Mouse (Mus musculus): ENCODE measurements around the gene Gins2. TPM values are rescaled to one million over a fixed set of nuclear protein-coding genes. Genes with fewer than 3 reads are reported as not detected.

The Gins2 gene
- total RNA-seq, 1 experiment from 2014 or later, result 22.9 TPM

DNA sequence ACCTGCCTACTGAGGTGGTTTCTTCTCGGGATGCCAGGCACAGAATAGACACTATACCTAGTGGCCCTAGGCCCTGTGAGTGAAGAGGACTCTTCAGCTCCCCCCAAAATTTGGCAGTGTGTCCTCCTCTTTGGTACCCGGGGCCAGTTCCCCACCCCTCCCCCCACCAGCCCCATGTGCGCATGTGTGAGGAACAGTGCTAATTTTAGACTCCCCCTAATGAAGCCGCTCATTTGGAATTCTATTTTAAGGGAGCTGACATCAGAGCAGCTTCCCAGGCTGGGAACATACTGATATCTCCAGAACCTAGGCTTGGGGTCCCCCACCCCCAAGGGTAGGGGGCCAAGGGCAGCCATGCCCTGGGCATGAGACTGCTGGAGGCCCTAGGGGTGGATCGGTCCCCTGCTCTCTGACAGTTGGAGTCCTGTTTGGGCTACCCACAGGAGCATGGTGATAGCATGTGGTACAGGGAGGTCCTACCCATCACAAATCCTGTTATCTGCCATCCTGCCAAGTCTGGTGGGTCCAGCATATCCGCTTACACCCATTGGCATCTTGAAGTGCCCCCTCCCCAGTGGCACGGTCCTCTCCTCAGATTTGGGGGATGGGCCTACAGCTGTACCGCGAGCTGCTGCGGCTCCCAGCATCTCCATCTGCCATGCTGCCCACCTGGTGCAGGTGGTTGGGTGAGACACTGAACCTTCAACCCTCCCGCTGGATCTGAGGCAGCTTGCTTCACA lies 38.0 kb downstream of the Gins2 start:
- no peak for ATAC-seq (replicated peaks; ENCODE audit: low read depth, poor library complexity, severe bottlenecking)

DNA sequence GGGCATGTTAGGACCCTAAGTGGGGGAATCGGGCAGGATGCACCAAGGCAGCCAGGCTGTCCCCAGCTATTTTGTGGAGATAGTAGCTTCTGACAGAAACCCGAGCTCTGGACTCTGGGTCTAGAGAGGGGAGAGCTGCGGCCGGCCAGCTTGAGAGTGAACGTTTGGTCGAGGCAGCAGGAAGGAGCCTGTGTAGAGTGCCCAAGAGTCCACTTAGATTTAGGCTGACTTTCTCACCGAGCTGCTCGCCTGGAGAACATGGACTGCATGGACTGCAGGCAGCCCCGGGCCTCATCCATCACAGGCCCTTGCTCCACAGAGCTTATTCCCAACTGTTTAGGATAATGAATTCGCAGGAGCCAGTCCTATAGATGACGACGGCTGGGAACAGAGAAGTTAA lies 38.7 kb downstream of the Gins2 start:
- no peak for ATAC-seq (replicated peaks; ENCODE audit: low read depth, poor library complexity, severe bottlenecking)

DNA sequence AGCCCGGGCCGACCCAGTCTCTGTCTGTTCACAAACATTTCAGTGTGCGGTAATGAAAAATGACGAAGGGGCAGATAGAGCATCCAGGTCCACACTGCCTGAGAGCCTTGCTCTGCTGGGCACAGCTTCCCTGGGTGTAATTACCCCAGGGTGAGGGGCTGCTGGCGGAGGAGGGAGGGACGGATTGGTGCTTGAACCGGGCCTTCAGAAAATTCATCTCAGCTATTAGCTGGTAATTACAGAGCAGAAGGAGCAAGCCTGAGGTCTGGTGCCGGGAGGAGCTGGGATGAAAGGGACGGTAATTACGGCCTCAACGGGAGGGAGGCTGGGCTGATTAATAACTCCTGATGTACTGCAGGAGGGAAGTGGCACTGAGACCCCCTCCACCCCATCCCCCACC lies 39.2 kb downstream of the Gins2 start:
- ATAC-seq (replicated peaks; ENCODE audit: low read depth, poor library complexity, severe bottlenecking), result no peak

DNA sequence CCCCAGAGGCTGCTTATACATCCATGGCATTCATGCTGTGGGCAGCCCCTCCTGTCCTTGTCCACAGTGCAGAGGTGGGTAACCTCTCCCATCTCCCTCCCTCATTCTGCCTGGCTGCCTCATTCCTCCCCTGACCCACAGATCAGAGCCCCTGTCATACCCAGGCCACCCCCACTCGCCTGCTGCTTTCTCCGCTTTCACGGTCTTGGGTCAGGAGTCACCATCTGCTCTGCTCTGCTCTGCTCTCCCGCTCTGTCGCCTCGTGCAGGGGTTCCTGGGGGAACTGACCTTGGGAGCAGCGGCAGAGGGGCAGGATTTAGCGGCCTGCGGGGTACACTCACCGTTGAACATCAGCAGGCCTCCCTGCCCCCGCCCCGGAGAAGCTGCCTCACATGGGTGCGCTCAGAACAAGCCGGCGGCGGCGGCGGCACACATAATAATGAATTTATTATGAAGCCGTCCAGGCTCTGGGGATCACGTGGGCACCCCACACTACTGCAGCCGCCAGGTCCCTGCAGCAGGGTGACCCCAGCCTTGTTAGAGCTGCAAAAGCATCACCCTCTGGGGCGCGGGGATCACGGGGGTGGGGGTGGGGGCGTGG lies 39.7 kb downstream of the Gins2 start:
- ATAC-seq (replicated peaks; ENCODE audit: low read depth, poor library complexity, severe bottlenecking), result no peak

DNA sequence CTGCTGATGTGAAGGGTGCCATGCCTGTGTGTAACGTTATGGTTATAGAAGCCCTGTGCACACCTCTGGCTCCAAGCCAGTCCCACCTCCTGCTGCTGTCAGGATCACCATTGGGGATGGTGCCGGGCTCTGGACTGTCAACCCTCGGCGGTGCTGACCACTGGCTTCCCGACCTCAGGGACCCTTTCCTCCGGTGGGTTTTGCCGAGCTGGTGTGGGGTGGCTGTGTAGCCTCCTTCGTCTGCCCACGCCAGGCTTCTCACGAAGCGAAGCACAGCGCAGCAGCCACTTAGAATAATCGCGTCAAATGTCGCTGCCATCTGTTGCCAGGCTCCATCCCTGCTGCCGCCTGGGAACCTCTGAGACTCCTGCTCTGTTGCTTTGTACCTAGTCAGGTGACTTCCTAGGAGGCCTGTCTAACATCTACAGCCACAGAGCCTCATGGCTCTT lies 40.8 kb downstream of the Gins2 start:
- no peak for ATAC-seq (replicated peaks; ENCODE audit: low read depth, poor library complexity, severe bottlenecking)

DNA sequence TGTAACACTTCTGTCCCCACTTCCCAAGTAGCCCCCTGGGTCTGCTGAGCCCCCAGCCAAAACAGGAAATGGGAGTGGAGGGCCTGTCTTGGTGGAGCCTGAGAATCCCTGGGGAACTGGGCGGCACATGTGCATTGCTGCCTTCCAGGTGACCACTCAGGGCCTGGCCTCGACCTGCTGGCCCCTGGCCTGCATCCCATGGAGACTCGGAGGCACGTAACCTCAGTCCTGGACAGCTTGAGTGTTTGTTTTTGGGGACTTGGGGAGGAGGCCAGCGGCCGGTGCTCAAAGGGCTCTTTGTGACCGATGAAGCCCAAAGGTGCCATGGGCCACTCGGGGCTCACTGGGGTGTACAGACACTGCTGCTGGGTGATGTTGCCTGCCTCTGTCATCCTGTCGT lies 41.5 kb downstream of the Gins2 start:
- ATAC-seq (replicated peaks; ENCODE audit: low read depth, poor library complexity, severe bottlenecking), result no peak

DNA sequence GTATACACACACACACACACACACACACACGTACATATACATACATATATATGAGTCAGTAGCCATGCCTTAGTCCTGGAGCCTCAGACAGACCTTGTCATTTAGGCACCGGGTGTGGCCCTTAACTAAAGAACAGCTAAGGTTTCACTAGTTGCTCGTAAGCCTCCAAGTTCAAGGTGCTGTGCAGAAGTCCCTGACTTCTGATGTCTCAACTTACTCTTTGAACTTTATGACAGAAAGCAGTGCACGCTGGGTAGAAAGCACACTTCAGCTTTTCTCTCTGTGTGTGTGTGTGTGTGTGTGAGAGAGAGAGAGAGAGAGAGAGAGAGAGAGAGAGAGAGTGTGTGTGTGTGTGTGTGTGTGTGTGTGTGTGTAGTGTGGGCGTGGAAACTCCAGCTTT lies 44.9 kb downstream of the Gins2 start:
- ATAC-seq (replicated peaks; ENCODE audit: low read depth, poor library complexity, severe bottlenecking), result no peak

DNA sequence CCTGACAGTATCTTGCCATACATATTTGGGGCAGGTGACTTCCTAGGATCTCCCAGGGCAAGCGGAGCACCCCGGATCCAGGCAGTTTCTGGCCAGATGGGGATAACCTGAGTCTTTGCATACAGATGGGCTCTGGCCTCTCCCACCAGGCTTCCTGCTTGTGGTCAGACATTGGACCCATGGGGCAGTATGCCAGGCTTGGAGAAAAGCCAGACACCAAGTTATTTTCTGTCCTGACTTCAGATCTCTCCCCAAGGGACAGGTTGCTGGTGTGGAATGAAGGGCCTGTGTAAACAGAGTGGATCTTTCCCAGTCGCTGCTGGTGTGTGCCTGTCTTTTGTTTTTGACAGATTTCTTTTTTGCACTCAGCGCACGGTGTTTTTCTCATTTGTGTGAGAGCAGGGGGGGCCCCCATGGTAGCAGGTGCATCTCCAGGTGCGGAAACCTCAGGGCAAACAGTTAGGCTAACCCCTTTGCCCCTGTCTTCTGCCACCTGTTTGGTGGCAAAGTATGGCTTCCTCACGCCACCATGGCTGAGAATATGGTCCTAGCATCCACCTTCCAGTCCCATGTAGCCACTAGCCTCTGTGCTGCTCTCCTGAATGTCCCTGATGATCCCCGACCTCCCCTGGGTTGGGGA lies 45.6 kb downstream of the Gins2 start:
- no peak for ATAC-seq (replicated peaks; ENCODE audit: low read depth, poor library complexity, severe bottlenecking)

DNA sequence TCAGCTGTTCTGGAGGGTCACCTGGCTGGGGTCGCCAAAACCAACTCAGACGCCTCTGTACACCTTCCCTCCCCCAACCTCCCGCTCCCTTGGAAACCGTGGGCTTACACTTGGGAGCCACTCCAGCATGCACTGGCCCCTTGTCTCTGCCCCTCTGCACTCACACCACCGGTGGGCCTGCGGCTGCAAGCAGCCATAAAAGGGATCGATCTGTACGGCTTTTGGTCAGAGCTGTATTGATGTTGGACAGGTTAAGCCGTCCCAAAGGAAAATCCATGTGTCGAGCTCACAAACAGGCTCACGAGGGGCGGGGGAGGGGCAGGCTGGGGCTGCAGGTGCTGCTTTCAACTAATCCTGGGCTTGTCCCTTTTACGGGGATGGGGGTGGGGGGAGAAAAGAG lies 46.1 kb downstream of the Gins2 start:
- no peak for ATAC-seq (replicated peaks; ENCODE audit: low read depth, poor library complexity, severe bottlenecking)

DNA sequence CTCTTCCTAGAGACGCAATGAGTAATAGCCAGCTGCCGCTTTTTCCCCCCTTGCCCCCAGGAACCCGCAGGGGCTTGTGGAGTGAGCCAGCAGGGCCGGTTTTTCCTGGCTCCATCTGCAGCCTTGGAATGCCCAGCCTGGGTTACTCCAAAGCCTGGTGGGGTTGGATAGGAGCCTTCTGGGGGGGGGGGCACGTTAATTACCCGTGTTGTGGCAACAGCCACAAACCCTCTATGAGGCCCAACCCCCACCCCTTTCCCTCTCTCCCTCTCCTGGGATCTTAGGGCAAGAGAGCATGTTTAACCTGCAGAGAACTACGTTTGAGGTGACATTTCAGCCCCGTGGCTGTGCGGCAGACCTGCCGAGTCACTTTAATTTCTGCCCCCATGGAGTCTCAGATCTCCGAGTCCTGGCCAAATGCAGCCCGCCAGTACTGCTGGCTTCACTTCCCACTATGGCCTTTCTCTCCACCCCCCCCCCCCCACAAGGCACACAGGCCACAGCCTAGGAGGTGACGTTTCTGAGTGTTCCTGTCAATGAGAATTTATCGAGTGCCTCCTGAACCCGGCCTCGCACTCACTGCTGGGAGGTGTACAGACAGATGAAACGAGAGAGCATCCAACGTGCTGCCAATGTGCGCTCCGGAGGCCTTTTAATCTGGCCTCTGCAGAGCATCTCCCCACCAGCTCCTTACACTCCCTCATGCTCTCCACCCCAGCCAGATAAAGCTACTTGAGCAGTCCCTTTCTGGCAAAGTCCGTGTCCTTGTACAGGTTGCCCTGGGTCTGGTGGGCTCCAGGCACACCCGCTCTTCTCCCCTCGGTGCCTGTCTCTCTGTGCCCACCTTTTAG lies 49.1 kb downstream of the Gins2 start:
- peak; percentile 5 for ATAC-seq (replicated peaks; ENCODE audit: low read depth, poor library complexity, severe bottlenecking)

DNA sequence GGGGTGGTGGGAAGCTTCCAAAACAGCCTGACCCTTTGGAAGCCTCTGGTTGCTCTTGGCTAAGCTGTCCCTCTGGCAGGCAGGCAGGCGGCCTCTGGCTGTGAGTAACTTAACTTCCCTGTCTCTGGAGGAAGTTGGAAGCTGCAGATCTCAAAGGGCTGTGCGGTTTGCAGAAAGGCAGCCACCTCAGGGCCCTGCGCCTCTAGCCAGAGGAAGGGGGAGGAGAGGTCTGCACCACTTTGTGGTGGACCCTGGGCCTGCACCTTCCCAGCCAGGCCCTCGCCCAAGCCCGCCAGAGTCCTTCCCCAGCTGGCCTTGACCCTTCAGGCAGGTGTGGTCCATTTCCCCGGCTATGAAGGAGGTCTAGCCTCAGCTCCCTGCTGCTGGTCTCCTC lies 49.7 kb downstream of the Gins2 start:
- peak; percentile 33 for ATAC-seq (replicated peaks; ENCODE audit: low read depth, poor library complexity, severe bottlenecking)

DNA sequence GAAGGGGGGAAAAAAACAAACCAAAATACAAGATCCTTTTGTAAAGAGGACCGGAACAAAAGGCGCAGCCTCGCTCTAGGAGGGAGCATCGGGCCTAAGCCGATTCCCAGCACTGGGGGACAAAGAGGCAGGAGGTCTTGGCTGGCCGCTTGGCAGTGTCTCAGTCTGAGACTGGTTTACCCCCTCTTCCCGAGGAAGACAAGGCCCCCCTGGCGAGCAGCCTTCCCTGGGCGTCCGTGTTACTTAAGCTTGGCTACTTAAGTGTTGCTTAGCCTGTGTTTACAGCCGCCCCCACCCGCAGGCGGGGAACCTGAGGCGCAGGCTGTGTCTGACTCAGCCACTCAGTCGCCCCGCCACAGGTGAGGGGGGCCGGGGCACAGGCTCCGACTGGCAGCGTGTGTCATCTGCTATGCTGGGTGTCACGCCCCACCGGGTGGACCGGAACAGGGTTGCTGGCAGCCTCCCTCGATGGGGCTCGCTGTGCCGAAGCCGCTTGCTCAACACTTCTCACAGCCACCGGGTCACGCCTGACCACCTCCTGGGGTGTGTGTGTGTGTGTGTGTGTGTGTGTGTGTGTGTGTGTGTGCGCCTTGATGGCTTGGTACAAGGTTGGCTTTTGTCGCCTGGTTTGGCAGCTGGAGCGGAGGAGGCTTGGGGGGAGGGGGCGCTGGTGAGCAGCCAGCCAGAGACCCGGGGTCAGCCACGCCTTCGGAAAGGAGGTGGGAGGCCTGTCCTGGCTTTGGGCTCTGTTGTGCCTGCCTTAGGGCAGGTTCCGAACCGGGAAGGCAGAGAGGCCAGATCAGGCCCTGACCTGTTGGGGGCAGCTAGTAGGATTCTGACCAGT lies 50.5 kb downstream of the Gins2 start:
- ATAC-seq (replicated peaks; ENCODE audit: low read depth, poor library complexity, severe bottlenecking), result peak; percentile 22

DNA sequence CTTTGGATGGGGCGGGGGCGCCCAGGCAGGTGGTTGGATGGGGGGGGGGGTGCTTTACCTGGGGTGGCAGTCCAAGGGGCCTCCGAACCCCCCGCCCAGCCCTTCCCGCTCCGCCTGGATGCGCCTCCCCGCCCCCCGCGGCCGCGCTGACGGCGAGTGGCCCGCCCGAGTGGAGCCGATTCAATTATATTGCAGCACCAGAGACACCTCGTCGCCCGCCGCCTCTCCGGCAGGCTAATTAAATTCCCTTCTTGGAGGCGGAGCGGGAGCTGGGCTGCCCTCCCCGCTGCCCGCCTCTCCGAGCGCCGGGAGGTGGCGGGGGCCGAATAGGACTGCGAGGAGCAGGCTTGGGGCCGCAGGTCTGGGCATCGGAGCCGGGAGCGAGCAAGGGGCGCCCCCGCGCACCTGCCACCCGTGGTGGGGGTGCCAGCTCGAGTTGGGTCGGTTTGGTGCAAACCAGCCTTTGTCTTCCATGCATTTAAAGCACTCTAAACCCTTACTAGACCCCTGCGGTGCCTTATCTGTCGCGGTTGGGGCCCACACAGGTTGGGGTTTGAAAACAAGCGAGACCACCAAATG lies 51.2 kb downstream of the Gins2 start:
- ATAC-seq (replicated peaks; ENCODE audit: low read depth, poor library complexity, severe bottlenecking), result no peak

DNA sequence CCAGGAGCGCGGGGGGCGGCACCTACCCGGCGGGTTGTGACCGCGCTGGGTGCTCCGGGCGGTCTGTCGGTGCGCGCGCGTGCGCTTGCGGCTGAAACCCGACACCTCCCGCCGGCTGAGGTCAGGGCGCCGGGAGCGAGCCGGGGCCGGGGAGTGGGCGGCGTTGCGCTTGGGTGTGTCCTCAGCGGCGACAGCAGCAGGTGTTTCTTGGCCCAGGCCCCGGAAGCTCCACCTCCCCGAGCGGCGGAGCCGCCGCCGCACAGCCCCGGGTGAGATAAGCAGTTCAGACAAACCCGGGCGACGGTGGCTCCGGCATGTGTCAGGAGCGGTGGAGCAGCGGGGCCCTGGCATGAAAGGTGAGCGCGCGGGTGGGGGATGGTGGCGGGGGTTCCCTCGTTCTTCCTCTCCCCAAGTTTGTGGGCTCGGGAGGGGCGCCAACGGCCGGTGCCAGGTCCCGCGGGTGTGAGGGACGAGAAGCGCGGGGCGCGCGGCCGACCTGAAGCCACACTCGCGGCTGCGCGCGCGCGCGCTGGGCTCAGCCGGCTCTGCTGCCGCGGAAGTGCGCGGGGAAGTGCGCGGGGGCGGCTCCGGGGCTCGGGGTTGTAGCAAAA lies 51.8 kb downstream of the Gins2 start:
- peak; percentile 8 for ATAC-seq (replicated peaks; ENCODE audit: low read depth, poor library complexity, severe bottlenecking)

DNA sequence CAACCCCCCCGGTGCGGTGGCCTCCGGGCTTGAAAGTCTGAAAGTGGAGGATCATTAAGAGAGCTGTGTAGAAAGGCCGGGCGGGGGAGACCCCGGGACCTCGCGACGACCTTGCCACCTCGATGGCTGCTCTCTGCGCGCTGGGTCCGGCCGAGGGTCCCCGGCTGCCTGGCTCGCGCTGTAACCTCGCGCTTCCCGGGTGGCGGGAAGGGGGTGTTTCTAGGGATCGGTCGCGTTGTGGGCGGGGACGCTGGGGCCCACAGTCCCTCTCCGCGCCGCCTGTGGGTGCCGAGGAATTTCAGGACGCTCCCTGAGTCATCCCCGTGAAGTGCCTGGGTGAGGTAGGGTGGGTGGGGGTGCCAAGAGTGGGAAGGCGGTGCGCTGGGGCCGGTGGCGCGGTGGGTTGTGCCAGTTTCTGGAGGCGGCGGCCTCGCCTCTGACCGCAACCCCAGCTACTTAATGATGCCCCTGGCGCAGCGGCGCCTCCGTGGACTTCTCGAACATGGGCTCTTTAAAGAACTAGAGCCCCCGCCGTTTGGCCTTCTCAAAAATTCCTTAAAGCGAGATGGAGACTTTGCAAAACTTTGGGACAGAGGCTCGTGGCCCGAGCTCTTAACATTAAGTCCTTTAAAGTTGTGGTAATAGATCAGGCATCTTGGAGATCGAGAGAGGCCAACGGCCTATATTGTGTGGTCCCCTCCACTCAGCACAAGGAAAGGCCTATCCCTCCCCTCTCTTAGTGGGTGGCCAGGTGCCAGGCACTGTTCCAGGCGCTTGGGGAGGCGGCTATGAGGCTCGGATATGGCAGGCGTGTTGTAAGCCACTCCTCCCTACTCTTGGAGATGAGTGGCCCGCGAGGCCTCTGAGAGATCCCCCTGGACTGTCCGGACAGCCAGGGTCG lies 52.5 kb downstream of the Gins2 start:
- peak; percentile 3 for ATAC-seq (replicated peaks; ENCODE audit: low read depth, poor library complexity, severe bottlenecking)

DNA sequence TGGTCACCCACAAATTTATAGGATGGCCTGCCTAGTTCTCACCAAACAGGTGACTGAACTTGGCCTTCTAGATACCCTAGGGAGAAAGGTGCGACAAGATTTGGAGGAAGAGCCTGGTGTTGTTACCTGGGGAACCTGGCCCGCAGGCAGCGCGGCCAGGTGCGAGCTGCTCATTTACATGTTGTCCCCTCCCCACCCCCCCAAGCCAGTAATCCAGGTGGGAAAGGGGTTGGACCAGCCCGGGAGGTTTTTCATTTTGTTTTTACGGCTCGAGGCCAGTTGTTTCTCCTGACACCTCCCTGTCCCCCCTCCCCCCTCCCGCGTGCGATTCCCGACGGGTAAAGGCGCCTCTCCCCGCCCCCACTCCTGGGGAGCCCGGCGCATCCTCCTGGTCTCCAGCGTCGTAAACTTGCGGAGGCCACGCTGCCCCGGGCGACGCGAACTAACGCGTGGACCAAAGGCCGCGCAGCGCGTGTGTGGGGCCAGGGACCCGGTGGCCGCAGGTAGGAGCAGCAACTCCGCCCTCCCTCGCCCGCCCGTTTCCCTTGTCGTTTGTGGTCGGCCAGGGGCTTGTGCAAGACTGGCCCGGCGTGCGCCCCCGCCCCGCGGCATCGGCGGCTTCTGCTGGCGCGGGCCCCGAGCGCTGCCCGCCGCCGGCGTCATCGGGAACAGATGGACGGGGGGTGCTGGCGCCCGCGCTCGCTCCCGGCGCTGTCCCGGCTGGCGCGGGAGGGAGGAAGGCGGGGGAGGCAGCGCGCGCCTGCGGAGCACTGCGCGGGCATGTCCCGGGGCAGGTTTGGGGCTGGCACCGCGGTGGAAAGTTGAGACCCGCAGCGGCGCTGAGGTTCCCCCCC lies 53.4 kb downstream of the Gins2 start:
- no peak for ATAC-seq (replicated peaks; ENCODE audit: low read depth, poor library complexity, severe bottlenecking)

Measured in common myeloid progenitor, adult 5-6 weeks (primary cell).